Mouse (Mus musculus): ENCODE data around the gene Spred2.

The Spred2 gene

GRCm38 (mm10) chr11:20064926-20065325 is 140.8 kb downstream of the Spred2 start:
- peak; percentile 35 to 42 for DNase-seq

- peak; percentile 82 to 90 for DNase-seq
These were observed 141.9 kb downstream of the Spred2 start for GRCm38 (mm10) chr11:20066106-20066505.

GRCm38 (mm10) chr11:20067521-20067920 is 143.3 kb downstream of the Spred2 start:
- no peak for DNase-seq

DNA sequence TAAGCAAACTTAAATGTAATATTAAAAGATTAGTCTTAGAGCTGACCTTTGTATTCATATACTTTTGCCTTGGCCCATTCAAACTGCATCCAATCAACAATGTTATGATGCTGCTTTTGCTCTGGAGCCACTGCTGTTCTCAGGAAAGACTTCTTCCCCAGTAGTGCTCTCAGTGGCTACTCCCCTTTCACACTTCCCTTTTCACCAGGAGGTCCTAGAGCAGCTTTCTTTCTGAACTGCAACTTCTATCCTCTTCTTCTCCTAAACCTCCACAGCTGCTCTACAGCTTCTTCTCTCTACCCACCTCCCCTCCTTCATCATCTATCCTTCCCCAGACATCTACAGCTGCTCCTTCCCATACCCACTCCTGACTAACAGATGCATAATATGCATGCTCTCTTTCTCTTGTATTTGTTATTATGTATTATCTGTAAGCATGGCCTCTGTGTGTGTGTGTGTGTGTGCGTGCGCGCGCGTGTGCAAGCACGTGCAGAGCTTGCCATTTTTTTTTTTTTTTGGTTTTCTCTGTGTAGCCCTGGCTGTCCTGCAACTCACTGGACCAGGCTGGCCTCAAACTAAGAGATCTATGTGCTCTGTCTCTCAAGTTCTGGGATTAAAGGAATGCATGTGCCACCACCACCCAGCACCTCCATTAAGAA is 144.3 kb downstream of the Spred2 start:
- no peak for DNase-seq

DNA sequence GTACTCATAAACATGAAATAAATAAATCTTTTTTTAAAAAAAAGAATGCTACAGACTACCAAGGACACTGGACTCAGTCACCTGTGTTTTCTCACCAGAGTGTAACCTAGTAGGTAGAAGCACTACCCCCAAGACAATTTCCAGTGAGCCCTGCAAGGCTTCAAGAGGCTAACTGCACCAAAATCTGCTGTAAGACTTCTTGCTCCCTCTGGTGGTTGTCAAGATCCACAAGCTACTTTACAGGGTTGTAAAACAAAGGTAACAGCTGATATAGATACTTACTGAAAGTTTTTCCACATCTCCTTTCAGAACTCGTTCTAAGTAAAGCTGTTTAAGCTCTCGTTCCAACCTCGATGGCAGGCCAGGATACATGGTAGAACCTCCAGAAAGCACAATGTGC is 148.0 kb downstream of the Spred2 start:
- peak; percentile 30 to 60 for DNase-seq

DNA sequence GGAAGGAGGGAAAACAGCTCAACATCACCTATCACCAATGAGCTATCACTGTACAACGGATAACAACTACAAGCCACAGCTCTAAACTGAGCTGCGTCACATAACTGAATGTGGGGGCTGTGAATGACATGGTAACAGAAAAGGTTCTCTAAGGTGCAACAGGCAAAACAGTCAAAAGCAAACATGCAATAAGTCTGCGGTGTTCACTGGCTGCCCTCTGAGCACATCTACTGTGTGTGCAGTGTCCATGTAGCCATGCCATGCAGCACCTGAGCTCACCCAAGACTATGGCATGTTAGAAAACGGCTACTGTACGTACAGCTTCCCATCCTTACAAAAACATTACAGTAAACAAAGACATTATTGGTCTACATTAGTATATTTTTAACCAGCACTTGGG is 148.7 kb downstream of the Spred2 start:
- DNase-seq = no peak
